ENCODE assay signal across 19 mouse cellular contexts in the genomic region with DNA sequence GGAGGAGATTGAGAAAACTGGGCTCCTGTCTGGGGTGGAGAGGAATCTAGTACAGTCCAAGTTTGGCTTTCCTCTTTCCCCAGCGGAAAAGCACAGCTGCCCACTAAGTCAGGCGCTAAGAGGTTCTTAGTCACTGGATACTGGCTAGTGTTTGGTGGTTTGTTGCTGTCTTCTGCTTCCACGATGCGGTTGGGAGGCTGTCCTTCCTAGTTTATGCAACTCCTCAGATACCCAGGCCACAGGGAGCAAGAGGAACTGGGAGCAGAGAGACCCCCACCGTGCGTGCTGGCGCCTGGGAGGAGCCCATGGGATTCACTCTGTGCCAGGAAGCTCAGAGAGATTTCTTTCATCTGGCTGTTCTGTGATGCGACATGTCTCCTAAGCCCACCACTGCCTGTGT. TPM values are rescaled to one million over a fixed set of nuclear protein-coding genes. Genes with fewer than 3 reads are reported as not detected.
DNase-seq lines count a peak whose midpoint lies in the region; ATAC-seq and TF ChIP-seq lines count a peak whose summit lies in the region.
"Had no signal": no experiment of that assay in that cellular context is flagged by ENCODE, and none has a peak within 500 bp of the region (broad histone marks: within the 10 kb centered on the region; RNA-seq: fewer than 3 reads in every experiment).

No protein-coding gene starts in this region.

- DNase-seq in heart, adult 11 months, result peak; percentile 96
- no peak for DNase-seq in heart, postnatal 4 days
- no peak for DNase-seq in heart, postnatal 0 days (ENCODE audit: low spot score)
- DNase-seq in heart, postnatal 14 days, result no peak
- DNase-seq in midbrain, embryonic 10.5 days (ENCODE audit: low spot score), result no peak
- DNase-seq in midbrain, embryonic 11.5 days (ENCODE audit: low spot score, missing footprints), result no peak
- DNase-seq in adrenal gland, adult 8-10 months, result no peak
- DNase-seq: adrenal gland, adult 2 months; adrenal gland, postnatal 36 days; cerebellum, adult 2 months; forebrain, postnatal 0 days; heart, postnatal 36 days had no signal

- no peaks in the 10 kb centered on the region for H3K36me3 ChIP-seq in heart, postnatal 0 days (replicated peaks; ENCODE audit: control insufficient read depth, insufficient read depth, low read length)
- H3K36me3 ChIP-seq in midbrain, embryonic 10.5 days, result peaks cover 60% of the 10 kb centered on the region
- no peaks in the 10 kb centered on the region for H3K36me3 ChIP-seq in midbrain, embryonic 11.5 days (ENCODE audit: control insufficient read depth, insufficient read depth, low read length)
- H3K36me3 ChIP-seq: forebrain, embryonic 12.5 days; heart, embryonic 15.5 days; hindbrain, embryonic 12.5 days had no signal

- intact Hi-C loops in heart, postnatal 14 days (cut with DNase I), result loop anchor here (5.0 kb wide), 1 partner anchor 34 kb away; no protein-coding TSS in a partner anchor

- H3K27me3 ChIP-seq in heart, postnatal 0 days (ENCODE audit: control insufficient read depth, insufficient read depth, low read length), result no peaks in the 10 kb centered on the region
- no peaks in the 10 kb centered on the region for H3K27me3 ChIP-seq in midbrain, embryonic 10.5 days (ENCODE audit: low read depth, poor library complexity, severe bottlenecking)
- H3K27me3 ChIP-seq in midbrain, embryonic 11.5 days (ENCODE audit: control insufficient read depth, insufficient read depth, low read length), result no peaks in the 10 kb centered on the region
- H3K27me3 ChIP-seq: forebrain, embryonic 12.5 days; heart, embryonic 15.5 days; hindbrain, embryonic 12.5 days had no signal

- no peaks in the 10 kb centered on the region for H3K9me3 ChIP-seq in heart, postnatal 0 days (replicated peaks; ENCODE audit: control insufficient read depth, low read length)
- H3K9me3 ChIP-seq in midbrain, embryonic 10.5 days (replicated peaks), result no peaks in the 10 kb centered on the region
- H3K9me3 ChIP-seq in midbrain, embryonic 11.5 days (ENCODE audit: control insufficient read depth, low read length), result no peaks in the 10 kb centered on the region
- H3K9me3 ChIP-seq: forebrain, embryonic 12.5 days; heart, embryonic 15.5 days; hindbrain, embryonic 12.5 days had no signal

- 56% methylated on average over 8 of the region's 8 CpGs for WGBS in heart, postnatal 0 days
- WGBS in midbrain, embryonic 10.5 days, result 69% methylated on average over 8 of the region's 8 CpGs
- 75% methylated on average over 8 of the region's 8 CpGs for WGBS in midbrain, embryonic 11.5 days

- peaks cover 16% of the 10 kb centered on the region for H3K4me1 ChIP-seq in heart, postnatal 0 days (ENCODE audit: control insufficient read depth, insufficient read depth)
- H3K4me1 ChIP-seq in midbrain, embryonic 10.5 days, result peaks cover 71% of the 10 kb centered on the region
- peaks cover 9% of the 10 kb centered on the region for H3K4me1 ChIP-seq in midbrain, embryonic 11.5 days (ENCODE audit: control insufficient read depth, insufficient read depth, low read length)

- H3K9ac ChIP-seq in heart, postnatal 0 days (replicated peaks; ENCODE audit: low read depth, low read length), result no peak overlapping the region
- no peak overlapping the region for H3K9ac ChIP-seq in midbrain, embryonic 11.5 days (ENCODE audit: low read length)
- H3K9ac ChIP-seq: forebrain, embryonic 12.5 days; forebrain, postnatal 0 days; heart, embryonic 15.5 days; hindbrain, embryonic 12.5 days had no signal

- H3K4me3 ChIP-seq in heart, postnatal 0 days (ENCODE audit: low read depth, low read length), result no peak overlapping the region
- H3K4me3 ChIP-seq in midbrain, embryonic 10.5 days, result no peak overlapping the region
- H3K4me3 ChIP-seq in midbrain, embryonic 11.5 days (ENCODE audit: low read depth, low read length), result no peak overlapping the region
- H3K4me3 ChIP-seq: forebrain, embryonic 12.5 days; heart, embryonic 15.5 days; hindbrain, embryonic 12.5 days had no signal

- ATAC-seq in heart, postnatal 0 days (ENCODE audit: insufficient read depth, low read depth), result 0 out of 2 replicates have a peak, but pooled peaks have one; percentile 27
- ATAC-seq in midbrain, embryonic 11.5 days (ENCODE audit: low FRiP score), result no peak
- peak; percentile 31; the same call in 1 of the 2 replicates for ATAC-seq in megakaryocyte progenitor cell, adult 5-6 weeks (replicated peaks; ENCODE audit: poor library complexity)
- ATAC-seq: forebrain, postnatal 0 days; hindbrain, embryonic 16.5 days; inflammation-experienced regulatory T-cells, adult 6 months; intestine, postnatal 0 days had no signal

- H3K27ac ChIP-seq in heart, postnatal 0 days (ENCODE audit: low read depth), result no peak overlapping the region
- H3K27ac ChIP-seq in midbrain, embryonic 10.5 days (replicated peaks), result 0 out of 2 replicates have a peak overlapping the region, but pooled peaks have one; percentile 4
- H3K27ac ChIP-seq in midbrain, embryonic 11.5 days (ENCODE audit: low read depth, low read length), result no peak overlapping the region
- H3K27ac ChIP-seq: forebrain, embryonic 12.5 days; heart, embryonic 15.5 days; hindbrain, embryonic 12.5 days had no signal

- TF ChIP-seq CTCF in heart, postnatal 0 days (IDR thresholded peaks at IDR 0.05; ENCODE audit: low read depth), result no peak

- no peak for TF ChIP-seq EP300 in heart, postnatal 0 days (IDR thresholded peaks at IDR 0.05; ENCODE audit: low read depth)

- no peak overlapping the region for H3K4me2 ChIP-seq in heart, postnatal 0 days (ENCODE audit: low read depth, low read length)
- H3K4me2 ChIP-seq in midbrain, embryonic 11.5 days, result no peak overlapping the region
- H3K4me2 ChIP-seq: forebrain, embryonic 12.5 days; heart, embryonic 15.5 days; hindbrain, embryonic 12.5 days had no signal

RNA-seq across cellular contexts. Expression of a gene that starts 40.1 kb away (rescaled TPM):
- 10 to 100 TPM; 24.6 to 28.6 TPM for total RNA-seq in heart, postnatal 4 days (2021)
- 2.9 and 3.0 TPM in 2 replicates for total RNA-seq in heart, postnatal 0 days (2014; rRNA removed; ENCODE audit: low replicate concordance)
- 38.6 and 42.5 TPM in 2 replicates for polyA plus RNA-seq in heart, postnatal 0 days (2015; fragmentation: Nextera tagmentation; extraction: Ambion mirVana)
- 10 to 100 TPM; 15.7 to 22.7 TPM for total RNA-seq in heart, postnatal 14 days (2021)
- 180 and 255 TPM in 2 replicates for polyA plus RNA-seq in midbrain, embryonic 10.5 days (2016; fragmentation: Nextera tagmentation; extraction: Ambion mirVana)
- polyA plus RNA-seq in midbrain, embryonic 11.5 days (2014; fragmentation: Nextera tagmentation; extraction: Ambion mirVana), result 379 and 401 TPM in 2 replicates
- 3.6 and 6.2 TPM in 2 replicates for total RNA-seq in megakaryocyte progenitor cell, adult 5-6 weeks (2015)
- total RNA-seq in megakaryocyte progenitor cell, adult 5-6 weeks (2017), result 0.37 and 0.71 TPM in 2 replicates
- total RNA-seq in adrenal gland, adult 8-10 months (2022), result 10 to 100 TPM; 15.4 to 39.4 (median 26.8) TPM
